Comparison of ENCODE assay signal across 8 mouse cellular contexts in the genomic region with DNA sequence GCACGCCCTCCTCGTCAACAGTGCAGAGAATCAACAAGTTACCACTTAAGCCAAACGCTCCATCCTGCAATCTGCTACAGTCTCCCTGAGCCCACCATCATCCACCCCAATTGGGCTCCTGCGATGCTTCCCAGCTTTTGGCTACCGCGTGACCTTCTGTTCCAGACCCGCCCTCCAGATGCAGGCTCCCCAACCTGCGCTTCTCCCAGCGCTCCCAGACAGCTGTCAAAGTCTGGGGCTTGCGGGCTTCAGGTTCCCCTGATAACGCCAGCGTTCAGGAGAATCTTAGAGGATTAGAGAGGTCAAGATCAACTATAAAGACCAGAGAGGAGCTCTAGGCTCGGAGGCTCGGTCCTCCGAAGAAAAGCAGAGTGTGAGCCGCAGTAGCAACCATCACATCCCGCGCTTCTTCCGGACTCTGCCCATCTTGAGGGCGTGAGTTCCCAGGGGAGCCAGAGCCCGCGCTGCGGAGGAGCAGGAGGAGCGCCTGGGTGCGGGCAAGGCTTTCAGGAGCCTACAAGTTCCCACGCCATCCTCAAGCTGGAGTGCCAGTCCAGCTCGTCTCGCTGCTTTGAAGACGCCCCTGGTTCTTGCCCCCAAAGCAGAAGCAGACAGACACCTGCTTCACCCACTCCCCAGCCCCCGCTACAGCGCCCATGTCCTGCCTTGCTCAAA. TPM values are rescaled to one million over a fixed set of nuclear protein-coding genes. Genes with fewer than 3 reads are reported as not detected.
DNase-seq lines count a peak whose midpoint lies in the region; ATAC-seq and TF ChIP-seq lines count a peak whose summit lies in the region.

No protein-coding gene starts in this region.

- no peak for TF ChIP-seq CTCF in cerebellum, adult 2 months (IDR thresholded peaks at IDR 0.05; ENCODE audit: borderline replicate concordance, insufficient read depth, low read depth, low read length)
- no peak for TF ChIP-seq CTCF in olfactory bulb, adult 2 months (IDR thresholded peaks at IDR 0.05; ENCODE audit: insufficient read depth, low read depth, low read length)

- no peak for DNase-seq in kidney, adult 11 months
- peak; percentile 21 to 37 for DNase-seq in cerebellum, adult 2 months
- DNase-seq in forebrain, embryonic 14.5 days (ENCODE audit: low spot score), result peak; percentile 42
- peak; percentile 42 for DNase-seq in limb, embryonic 10.5 days (ENCODE audit: low spot score)
- DNase-seq in spleen, postnatal 14 days (ENCODE audit: low spot score in 2 of 2), result no peak
- no peak for DNase-seq in adrenal gland, postnatal 36 days

- no peaks in the 10 kb centered on the region for H3K9me3 ChIP-seq in kidney, embryonic 15.5 days (replicated peaks)
- H3K9me3 ChIP-seq in forebrain, embryonic 14.5 days (replicated peaks; ENCODE audit: control insufficient read depth, low read length), result no peaks in the 10 kb centered on the region
- no peaks in the 10 kb centered on the region for H3K9me3 ChIP-seq in limb, embryonic 10.5 days (replicated peaks)

- no peak for TF ChIP-seq POLR2A in cerebellum, adult 2 months (IDR thresholded peaks at IDR 0.05; ENCODE audit: borderline replicate concordance, insufficient read depth, low read length)
- no peak for TF ChIP-seq POLR2A in olfactory bulb, adult 2 months (IDR thresholded peaks at IDR 0.05; ENCODE audit: insufficient read depth, low read depth, low read length)

- peak overlapping the region; percentile 46; the same call in 1 of the 2 replicates for H3K9ac ChIP-seq in kidney, embryonic 15.5 days
- peak overlapping the region; percentile 75 for H3K9ac ChIP-seq in forebrain, embryonic 14.5 days (ENCODE audit: low read length)

- H3K4me3 ChIP-seq in kidney, embryonic 15.5 days (replicated peaks), result peak overlapping the region; percentile 69
- peak overlapping the region; percentile 86 for H3K4me3 ChIP-seq in cerebellum, adult 2 months (replicated peaks; ENCODE audit: insufficient read depth, low read depth, low read length)
- H3K4me3 ChIP-seq in forebrain, embryonic 14.5 days (ENCODE audit: low read depth, low read length), result peak overlapping the region; percentile 61
- H3K4me3 ChIP-seq in limb, embryonic 10.5 days, result peak overlapping the region; percentile 74
- H3K4me3 ChIP-seq in olfactory bulb, adult 2 months (ENCODE audit: insufficient read depth, low read depth, low read length), result peak overlapping the region; percentile 64

- H3K4me2 ChIP-seq in kidney, embryonic 15.5 days, result peak overlapping the region; percentile 96
- H3K4me2 ChIP-seq in forebrain, embryonic 14.5 days (ENCODE audit: low read length), result peak overlapping the region; percentile 90

- peaks cover 18% of the 10 kb centered on the region for H3K4me1 ChIP-seq in kidney, embryonic 15.5 days
- H3K4me1 ChIP-seq in cerebellum, adult 2 months (ENCODE audit: control insufficient read depth, insufficient read depth, low read length), result no peaks in the 10 kb centered on the region
- H3K4me1 ChIP-seq in forebrain, embryonic 14.5 days (ENCODE audit: control insufficient read depth, insufficient read depth, low read length), result peaks cover 8% of the 10 kb centered on the region
- peaks cover 21% of the 10 kb centered on the region for H3K4me1 ChIP-seq in limb, embryonic 10.5 days
- H3K4me1 ChIP-seq in olfactory bulb, adult 2 months (ENCODE audit: control insufficient read depth, insufficient read depth, low read length), result peaks cover 2% of the 10 kb centered on the region; the same call in 1 of the 2 replicates

- ATAC-seq in kidney, embryonic 15.5 days (replicated peaks; ENCODE audit: low FRiP score), result peak; percentile 6; the same call in 1 of the 2 replicates
- ATAC-seq in forebrain, embryonic 14.5 days, result peak; percentile 8; the same call in 1 of the 2 replicates

- H3K27ac ChIP-seq in kidney, embryonic 15.5 days, result no peak overlapping the region
- H3K27ac ChIP-seq in cerebellum, adult 2 months (ENCODE audit: insufficient read depth, low read length), result no peak overlapping the region
- no peak overlapping the region for H3K27ac ChIP-seq in forebrain, embryonic 14.5 days (ENCODE audit: low read depth, low read length)
- 0 out of 2 replicates have a peak overlapping the region, but pooled peaks have one; percentile 78 for H3K27ac ChIP-seq in limb, embryonic 10.5 days
- H3K27ac ChIP-seq in olfactory bulb, adult 2 months (ENCODE audit: insufficient read depth, low read depth, low read length), result no peak overlapping the region

- 1% methylated on average over 31 of the region's 31 CpGs for WGBS in kidney, embryonic 15.5 days
- under 1% methylated on average over 31 of the region's 31 CpGs for WGBS in cerebellum, adult 2 months
- WGBS in forebrain, embryonic 14.5 days, result 1% methylated on average over 31 of the region's 31 CpGs
- WGBS in limb, embryonic 10.5 days, result under 1% methylated on average over 31 of the region's 31 CpGs
- 2% methylated on average over 31 of the region's 31 CpGs for WGBS in olfactory bulb, adult 2 months

- H3K27me3 ChIP-seq in kidney, embryonic 15.5 days, result peaks cover 47% of the 10 kb centered on the region
- H3K27me3 ChIP-seq in cerebellum, adult 2 months (ENCODE audit: control insufficient read depth, insufficient read depth, low read length), result no peaks in the 10 kb centered on the region
- peaks cover 12% of the 10 kb centered on the region for H3K27me3 ChIP-seq in forebrain, embryonic 14.5 days (replicated peaks; ENCODE audit: control insufficient read depth, insufficient read depth, low read length)
- peaks cover 47% of the 10 kb centered on the region for H3K27me3 ChIP-seq in limb, embryonic 10.5 days (ENCODE audit: low read depth, poor library complexity, severe bottlenecking)

- H3K36me3 ChIP-seq in kidney, embryonic 15.5 days, result no peaks in the 10 kb centered on the region
- H3K36me3 ChIP-seq in forebrain, embryonic 14.5 days (ENCODE audit: control insufficient read depth, insufficient read depth, low read length), result no peaks in the 10 kb centered on the region
- no peaks in the 10 kb centered on the region for H3K36me3 ChIP-seq in limb, embryonic 10.5 days

RNA-seq across cellular contexts. Expression of a gene that starts 0.9 kb away (rescaled TPM):
- polyA plus RNA-seq in kidney, embryonic 15.5 days (2015; fragmentation: Nextera tagmentation; extraction: Ambion mirVana), result 1.5 and 1.8 TPM in 2 replicates
- 37.9 and 42.0 TPM in 2 replicates for polyA plus RNA-seq in cerebellum, adult 2 months (2012; rRNA removed)
- 7.5 and 12.0 TPM in 2 replicates for polyA plus RNA-seq in forebrain, embryonic 14.5 days (2014; fragmentation: Nextera tagmentation; extraction: Ambion mirVana)
- polyA plus RNA-seq in limb, embryonic 10.5 days (2016; fragmentation: Nextera tagmentation; extraction: Ambion mirVana), result 0.36 and 0.79 TPM in 2 replicates
- not detected in 2 replicates for polyA plus RNA-seq in olfactory bulb, adult 2 months (2012; ENCODE audit: insufficient read depth, insufficient read length, low replicate concordance, missing spikeins)
- 1 to 10 TPM; 4.8 to 7.3 TPM for total RNA-seq in adrenal gland, postnatal 36 days (2021)

Comparison
In these comparisons a context has a peak if more than half of its experiments do, and no peak if none do; other contexts are left out.
1. DNase-seq: peak in cerebellum, adult 2 months (2 of 2), forebrain, embryonic 14.5 days (single experiment) and limb, embryonic 10.5 days (single experiment); none in kidney, adult 11 months (single experiment), spleen, postnatal 14 days (0 of 2) and adrenal gland, postnatal 36 days (0 of 2).
2. Peak in every context shown above with its lines, with median percentiles within 50 percentile points of each other: H3K4me3 ChIP-seq.